Mouse (Mus musculus) G1E (cell line): ENCODE data around the gene Alg2. TPM values are rescaled to one million over a fixed set of nuclear protein-coding genes. Genes with fewer than 3 reads are reported as not detected.

Experiments used
- ATAC-seq: 2 replicates; pipeline ENCODE4 v1.8.0; 2016; ENCODE audit warnings: mild to moderate bottlenecking; ENCODE audit not compliant: insufficient number of reproducible peaks, poor library complexity, low FRiP score, severe bottlenecking; ENCODE audit errors: extremely low read depth
- DNase-seq: peaks from one replicate; pipeline ENCODE4 v3.0.0; 2012; ENCODE audit warnings: low spot score
- H3K27me3 ChIP-seq: 2 replicates; pipeline ENCODE4 v1.6.1; 2012; ENCODE audit warnings: mild to moderate bottlenecking, low read length, inconsistent platforms; ENCODE audit not compliant: insufficient read depth
- H3K36me3 ChIP-seq: replicated peaks from 2 replicates; pipeline ENCODE3; 2012; ENCODE audit warnings: mild to moderate bottlenecking, inconsistent platforms
- H3K4me1 ChIP-seq: 2 replicates; pipeline ENCODE4 v1.6.1; 2012; ENCODE audit warnings: low read depth, low read length, inconsistent platforms, mixed read lengths; ENCODE audit not compliant: insufficient read depth
- H3K4me3 ChIP-seq: 2 replicates; pipeline ENCODE4 v1.5.1; 2012; ENCODE audit warnings: low read depth, mild to moderate bottlenecking, inconsistent platforms, low read length, moderate library complexity, mixed read lengths
- H3K9me3 ChIP-seq: replicated peaks from 2 replicates; pipeline ENCODE4 v1.6.1; 2012; ENCODE audit warnings: inconsistent platforms
- CTCF ChIP-seq: IDR thresholded peaks from 2 replicates; pipeline ENCODE4 v1.5.1; 2012; ENCODE audit warnings: low read depth, low read length, inconsistent platforms, mixed read lengths
- GATA1 ChIP-seq: IDR thresholded peaks from 2 replicates; pipeline ENCODE4 v1.6.1; 2012; ENCODE audit warnings: borderline replicate concordance, low read length, inconsistent platforms, mixed read lengths
- GATA2 ChIP-seq: IDR thresholded peaks from 2 replicates; pipeline ENCODE4 v1.6.1; 2012; ENCODE audit warnings: low read depth, low read length, inconsistent platforms, borderline replicate concordance
- POLR2AphosphoS5 ChIP-seq: IDR thresholded peaks from 2 replicates; pipeline ENCODE4 v1.6.1; 2012; ENCODE audit warnings: low read depth, low read length, inconsistent platforms; ENCODE audit not compliant: insufficient replicate concordance
- TAL1 ChIP-seq: conservative IDR thresholded peaks from 2 replicates; pipeline ENCODE4 v1.6.1; 2012; ENCODE audit warnings: low read depth, low read length, inconsistent platforms, mixed read lengths
- polyA plus RNA-seq: library from polyadenylated mRNA; stranded (reverse); fragments of >175 nt; gene quantifications from 2 replicates; pipeline ENCODE4 v1.2.3, GENCODE M21; 2012
- total RNA-seq, 2 experiments: library from RNA; stranded (forward) in 1 of 2; stranded (reverse) in 1 of 2; fragments of 200-1000 nt in 1 of 2; fragments of >200 nt in 1 of 2; fragmentation: Nextera tagmentation in 1 of 2; gene quantifications; 2 replicates each; pipeline ENCODE4 v1.2.3; 2014 to 2017

Alg2 gene
- total and polyA plus RNA-seq, 3 experiments, result 12.1 to 57.4 (median 15.2) TPM

GRCm38 (mm10) chr4:47492311-47493086 lies 18.4 kb upstream of the Alg2 start:
- Histone ChIP-seq H3K36me3 (no peaks in the 10 kb centered on the region), H3K9me3 (no peaks in the 10 kb centered on the region), H3K27me3 (peaks cover 14% of the 10 kb centered on the region), H3K4me1 (no peaks in the 10 kb centered on the region), H3K4me3 (no peak overlapping the region)
- no peak for ATAC-seq
- DNase-seq, result no peak
- TF ChIP-seq TAL1 (no peak), GATA1 (no peak), GATA2 (no peak), CTCF (no peak), POLR2AphosphoS5 (no peak)

- H3K9me3 ChIP-seq, result no peaks in the 10 kb centered on the region
- no peaks in the 10 kb centered on the region for H3K36me3 ChIP-seq
- peaks cover 16% of the 10 kb centered on the region for H3K27me3 ChIP-seq
- H3K4me1 ChIP-seq, result no peaks in the 10 kb centered on the region
- ATAC-seq, result no peak
- H3K4me3 ChIP-seq, result no peak overlapping the region
- DNase-seq, result no peak
- no peak for TF ChIP-seq TAL1
- no peak for TF ChIP-seq CTCF
- TF ChIP-seq GATA1, result no peak
Observed at GRCm38 (mm10) chr4:47491243-47491642, 17.1 kb upstream of the Alg2 start.

GRCm38 (mm10) chr4:47480576-47480975 lies 6.4 kb upstream of the Alg2 start:
- no peak for DNase-seq
- TF ChIP-seq GATA2 (no peak), POLR2AphosphoS5 (no peak), TAL1 (no peak), CTCF (no peak), GATA1 (no peak)
- peaks cover 17% of the 10 kb centered on the region for H3K4me1 ChIP-seq
- no peak overlapping the region for H3K4me3 ChIP-seq
- no peak for ATAC-seq
- H3K36me3 ChIP-seq, result peaks cover 82% of the 10 kb centered on the region
- no peaks in the 10 kb centered on the region for H3K9me3 ChIP-seq
- H3K27me3 ChIP-seq, result no peaks in the 10 kb centered on the region

GRCm38 (mm10) chr4:47480095-47480494 lies 6.0 kb upstream of the Alg2 start:
- ATAC-seq (no peak), DNase-seq (no peak)
- H3K4me1 ChIP-seq, result peaks cover 21% of the 10 kb centered on the region
- H3K27me3 ChIP-seq, result no peaks in the 10 kb centered on the region
- no peaks in the 10 kb centered on the region for H3K9me3 ChIP-seq
- TF ChIP-seq GATA1 (no peak), POLR2AphosphoS5 (no peak), GATA2 (no peak), CTCF (no peak), TAL1 (no peak)
- H3K4me3 ChIP-seq, result no peak overlapping the region
- H3K36me3 ChIP-seq, result peaks cover 82% of the 10 kb centered on the region

- no peak for TF ChIP-seq TAL1
- TF ChIP-seq CTCF, result no peak
- no peak for TF ChIP-seq POLR2AphosphoS5
- no peak for TF ChIP-seq GATA2
- ATAC-seq (no peak), DNase-seq (no peak)
- H3K9me3 ChIP-seq, result no peaks in the 10 kb centered on the region
- H3K4me3 ChIP-seq, result no peak overlapping the region
- H3K36me3 ChIP-seq, result peaks cover 68% of the 10 kb centered on the region
- H3K27me3 ChIP-seq, result no peaks in the 10 kb centered on the region
- H3K4me1 ChIP-seq, result peaks cover 31% of the 10 kb centered on the region
Observed at GRCm38 (mm10) chr4:47477539-47477938, 3.4 kb upstream of the Alg2 start.

GRCm38 (mm10) chr4:47474730-47475643 lies 854 bp upstream of the Alg2 start:
- peaks cover 43% of the 10 kb centered on the region for H3K4me1 ChIP-seq
- TF ChIP-seq GATA2, result no peak
- TF ChIP-seq POLR2AphosphoS5, result no peak
- no peak for TF ChIP-seq TAL1
- TF ChIP-seq CTCF, result no peak
- no peak for TF ChIP-seq GATA1
- H3K27me3 ChIP-seq, result no peaks in the 10 kb centered on the region
- peak overlapping the region; percentile 98 for H3K4me3 ChIP-seq
- peaks cover 68% of the 10 kb centered on the region for H3K36me3 ChIP-seq
- no peaks in the 10 kb centered on the region for H3K9me3 ChIP-seq
- ATAC-seq, result no peak
- DNase-seq, result peak; percentile 4
